Mouse (Mus musculus): ENCODE measurements around the gene Tnfrsf13c. TPM values are rescaled to one million over a fixed set of nuclear protein-coding genes. Genes with fewer than 3 reads are reported as not detected.

Tnfrsf13c gene
- polyA plus RNA-seq, 1 experiment from 2014 or later, result 0.18 TPM

DNA sequence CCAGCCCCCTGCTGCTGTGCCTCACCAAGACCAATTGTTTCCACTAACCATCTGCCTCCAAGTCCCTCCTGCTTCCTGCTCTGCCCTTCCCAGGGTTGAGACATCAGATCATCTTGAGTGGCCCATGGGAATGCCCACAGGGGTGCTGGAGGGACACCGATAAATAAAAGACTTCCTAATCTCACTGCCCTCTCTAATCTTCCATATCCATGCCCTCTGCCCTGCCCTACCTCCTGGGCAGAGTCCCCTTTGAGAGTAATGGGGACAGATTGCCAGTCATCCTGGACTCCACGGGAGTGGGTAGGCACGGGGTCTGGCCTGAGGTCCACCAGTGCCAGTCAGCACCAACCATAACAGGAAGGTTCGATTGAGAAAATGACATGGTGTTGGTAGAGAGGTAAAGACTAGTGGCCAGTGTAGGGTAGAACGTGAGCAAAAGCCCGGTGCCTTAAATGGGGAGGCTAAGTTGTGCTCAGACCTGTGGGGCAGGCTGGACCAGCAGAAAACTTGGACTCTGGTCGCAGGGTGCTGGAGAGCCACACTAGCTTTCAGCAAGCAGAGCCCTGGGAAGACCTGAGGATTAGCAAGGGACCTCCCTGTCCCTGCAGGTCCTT, 540 bp upstream of the Tnfrsf13c start:
- no peak overlapping the region for H3K27ac ChIP-seq
- H3K4me2 ChIP-seq (replicated peaks), result peak overlapping the region; percentile 69
- no peaks in the 10 kb centered on the region for H3K9me3 ChIP-seq (replicated peaks)
- ATAC-seq (ENCODE audit: low FRiP score), result no peak
- peak overlapping the region; percentile 49; the same call in 1 of the 2 replicates for H3K9ac ChIP-seq
- H3K36me3 ChIP-seq, result no peaks in the 10 kb centered on the region
- peak overlapping the region; percentile 30 for H3K4me3 ChIP-seq
- peaks cover 19% of the 10 kb centered on the region for H3K4me1 ChIP-seq
- H3K27me3 ChIP-seq, result peaks cover 39% of the 10 kb centered on the region
- WGBS, result 31% methylated on average over 7 of the region's 7 CpGs

- H3K9ac ChIP-seq, result no peak overlapping the region
- H3K9me3 ChIP-seq (replicated peaks), result no peaks in the 10 kb centered on the region
- peak overlapping the region; percentile 69; the same call in 1 of the 2 replicates for H3K4me2 ChIP-seq (replicated peaks)
- H3K4me3 ChIP-seq, result no peak overlapping the region
- no peak for ATAC-seq (ENCODE audit: low FRiP score)
- H3K36me3 ChIP-seq, result no peaks in the 10 kb centered on the region
- peaks cover 18% of the 10 kb centered on the region for H3K4me1 ChIP-seq
- 57% methylated on average over 6 of the region's 7 CpGs for WGBS
- no peak overlapping the region for H3K27ac ChIP-seq
- peaks cover 39% of the 10 kb centered on the region for H3K27me3 ChIP-seq
Measured at GRCm38 (mm10) chr15:82223251-82223650, 918 bp downstream of the Tnfrsf13c start.

GRCm38 (mm10) chr15:82221104-82221860, 2.9 kb downstream of the Tnfrsf13c start:
- no peak overlapping the region for H3K4me2 ChIP-seq (replicated peaks)
- H3K4me3 ChIP-seq, result no peak overlapping the region
- H3K9me3 ChIP-seq (replicated peaks), result no peaks in the 10 kb centered on the region
- ATAC-seq (ENCODE audit: low FRiP score), result no peak
- 69% methylated on average over 14 of the region's 14 CpGs for WGBS
- H3K27me3 ChIP-seq, result peaks cover 51% of the 10 kb centered on the region
- H3K4me1 ChIP-seq, result peaks cover 27% of the 10 kb centered on the region
- H3K27ac ChIP-seq, result no peak overlapping the region
- no peak overlapping the region for H3K9ac ChIP-seq
- H3K36me3 ChIP-seq, result no peaks in the 10 kb centered on the region

DNA sequence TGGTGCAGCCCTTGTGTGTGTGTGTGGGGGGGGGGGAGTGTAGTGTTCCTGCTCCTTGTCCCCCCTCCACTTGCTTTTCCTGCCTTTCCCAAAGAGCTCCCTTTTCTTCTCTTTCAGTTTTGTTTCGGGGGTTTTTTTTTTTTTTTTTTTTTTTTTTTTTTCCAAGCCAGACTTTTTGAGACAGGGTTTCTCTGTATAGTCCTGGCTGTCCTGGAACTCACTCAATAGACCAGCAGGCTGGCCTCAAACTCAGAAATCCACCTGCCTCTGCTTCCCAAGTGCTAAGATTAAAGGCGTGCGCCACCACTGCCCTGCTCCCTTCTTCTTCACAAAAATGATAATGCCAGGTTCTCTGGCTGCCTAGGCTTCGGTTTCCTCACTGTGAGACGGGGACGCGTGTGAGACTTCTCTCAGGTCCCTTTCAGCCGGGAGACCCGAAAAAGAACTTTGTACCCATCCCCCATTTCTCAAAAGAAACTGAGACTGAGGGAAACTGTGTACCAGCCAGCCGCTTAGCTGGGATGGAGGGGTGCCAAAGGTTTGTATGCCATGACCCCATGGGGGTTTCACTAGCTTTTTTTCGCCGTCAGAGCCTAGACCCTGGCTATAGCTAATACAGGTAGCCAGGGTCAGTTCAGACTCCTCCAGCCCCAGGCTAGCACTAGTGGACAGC, 4.0 kb downstream of the Tnfrsf13c start:
- no peaks in the 10 kb centered on the region for H3K36me3 ChIP-seq
- no peak for ATAC-seq (ENCODE audit: low FRiP score)
- 68% methylated on average over 11 of the region's 12 CpGs for WGBS
- no peak overlapping the region for H3K4me3 ChIP-seq
- H3K9ac ChIP-seq, result no peak overlapping the region
- no peaks in the 10 kb centered on the region for H3K9me3 ChIP-seq (replicated peaks)
- peaks cover 33% of the 10 kb centered on the region for H3K4me1 ChIP-seq
- no peak overlapping the region for H3K27ac ChIP-seq
- H3K27me3 ChIP-seq, result peaks cover 53% of the 10 kb centered on the region
- no peak overlapping the region for H3K4me2 ChIP-seq (replicated peaks)

DNA sequence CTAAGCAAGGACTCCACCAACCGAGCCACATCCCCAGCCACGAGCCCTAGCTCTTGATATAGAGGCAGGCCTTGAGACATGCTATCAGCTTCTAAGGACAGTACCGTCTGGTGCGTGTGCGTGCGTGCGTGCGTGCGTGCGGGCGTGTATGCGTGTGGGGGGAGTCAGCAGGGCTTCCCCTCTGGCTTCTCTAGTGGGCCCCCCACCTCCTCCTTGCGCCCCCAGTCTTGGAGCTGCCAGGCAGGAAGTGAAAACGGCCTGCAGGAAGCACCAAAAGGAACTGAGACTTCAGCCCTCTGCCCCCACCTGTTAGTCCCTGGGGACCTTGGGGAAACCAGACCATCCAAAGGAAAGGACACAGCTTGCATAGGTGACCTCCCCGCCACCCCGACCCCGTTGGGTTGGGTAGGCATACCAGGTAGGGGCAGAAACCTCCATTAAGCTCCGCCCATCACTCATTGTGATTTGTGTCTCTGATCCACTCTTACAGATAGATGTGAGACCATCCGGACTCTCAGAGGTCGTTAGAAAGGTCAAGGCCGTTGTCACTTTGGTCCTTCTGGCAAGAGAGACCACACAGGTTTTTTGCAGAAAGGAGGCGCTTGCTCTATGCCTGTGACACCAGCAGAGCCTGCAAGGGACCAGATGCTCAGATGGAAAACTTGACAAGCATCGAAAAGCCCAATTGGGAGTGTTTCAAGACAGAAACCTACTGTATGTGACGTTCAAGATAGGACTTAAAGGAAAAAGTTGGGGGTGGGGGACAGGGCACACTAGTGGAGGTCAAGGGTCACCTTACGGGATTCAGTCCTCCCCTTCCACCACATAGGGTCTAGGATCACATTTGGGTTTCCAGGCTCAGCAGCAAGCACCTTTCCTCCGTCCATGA, 5.1 kb downstream of the Tnfrsf13c start:
- H3K27ac ChIP-seq, result no peak overlapping the region
- 78% methylated on average over 26 of the region's 26 CpGs for WGBS
- no peak overlapping the region for H3K9ac ChIP-seq
- H3K4me2 ChIP-seq (replicated peaks), result no peak overlapping the region
- H3K27me3 ChIP-seq, result peaks cover 52% of the 10 kb centered on the region
- H3K4me3 ChIP-seq, result no peak overlapping the region
- H3K4me1 ChIP-seq, result peaks cover 26% of the 10 kb centered on the region
- H3K36me3 ChIP-seq, result no peaks in the 10 kb centered on the region
- no peak for ATAC-seq (ENCODE audit: low FRiP score)
- H3K9me3 ChIP-seq (replicated peaks), result no peaks in the 10 kb centered on the region

GRCm38 (mm10) chr15:82217980-82218379, 6.2 kb downstream of the Tnfrsf13c start:
- Histone ChIP-seq H3K36me3 (no peaks in the 10 kb centered on the region), H3K9ac (no peak overlapping the region), H3K4me3 (no peak overlapping the region), H3K4me1 (peaks cover 21% of the 10 kb centered on the region), H3K27ac (no peak overlapping the region), H3K9me3 (replicated peaks) (no peaks in the 10 kb centered on the region), H3K27me3 (peaks cover 53% of the 10 kb centered on the region), H3K4me2 (replicated peaks) (no peak overlapping the region)
- WGBS, result 21% methylated on average over 9 of the region's 9 CpGs
- no peak for ATAC-seq (ENCODE audit: low FRiP score)

DNA sequence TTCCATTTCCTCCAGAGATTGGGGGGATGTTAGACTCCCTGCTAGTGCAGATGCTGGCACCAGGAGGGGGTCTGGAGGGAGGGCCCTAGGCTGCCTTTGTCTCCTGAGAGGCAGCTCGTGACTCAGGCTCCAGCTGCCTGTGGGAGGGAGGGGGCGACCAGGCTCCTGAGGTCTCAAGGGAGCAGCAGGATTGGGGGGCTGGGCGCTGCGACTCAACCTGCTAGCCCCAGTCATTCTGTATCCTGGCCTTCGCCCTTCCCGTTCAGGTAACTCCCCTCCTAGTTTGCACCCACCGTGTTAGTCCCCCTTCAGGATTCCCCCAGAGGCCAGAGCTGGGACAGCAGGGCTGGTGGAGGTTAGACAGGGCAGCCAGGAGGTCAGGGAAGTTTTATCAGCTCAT, 7.1 kb downstream of the Tnfrsf13c start:
- peaks cover 54% of the 10 kb centered on the region for H3K27me3 ChIP-seq
- no peak overlapping the region for H3K9ac ChIP-seq
- no peak for ATAC-seq (ENCODE audit: low FRiP score)
- no peaks in the 10 kb centered on the region for H3K36me3 ChIP-seq
- H3K9me3 ChIP-seq (replicated peaks), result no peaks in the 10 kb centered on the region
- no peak overlapping the region for H3K4me2 ChIP-seq (replicated peaks)
- no peak overlapping the region for H3K4me3 ChIP-seq
- peaks cover 30% of the 10 kb centered on the region for H3K4me1 ChIP-seq
- WGBS, result 6% methylated on average over 7 of the region's 7 CpGs
- H3K27ac ChIP-seq, result no peak overlapping the region

GRCm38 (mm10) chr15:82216142-82216827, 7.9 kb downstream of the Tnfrsf13c start:
- no peak overlapping the region for H3K9ac ChIP-seq
- H3K36me3 ChIP-seq, result no peaks in the 10 kb centered on the region
- no peak overlapping the region for H3K4me3 ChIP-seq
- ATAC-seq (ENCODE audit: low FRiP score), result no peak
- no peak overlapping the region for H3K4me2 ChIP-seq (replicated peaks)
- peaks cover 62% of the 10 kb centered on the region for H3K27me3 ChIP-seq
- no peaks in the 10 kb centered on the region for H3K9me3 ChIP-seq (replicated peaks)
- H3K27ac ChIP-seq, result no peak overlapping the region
- peaks cover 38% of the 10 kb centered on the region for H3K4me1 ChIP-seq
- WGBS, result 47% methylated on average over 20 of the region's 20 CpGs

DNA sequence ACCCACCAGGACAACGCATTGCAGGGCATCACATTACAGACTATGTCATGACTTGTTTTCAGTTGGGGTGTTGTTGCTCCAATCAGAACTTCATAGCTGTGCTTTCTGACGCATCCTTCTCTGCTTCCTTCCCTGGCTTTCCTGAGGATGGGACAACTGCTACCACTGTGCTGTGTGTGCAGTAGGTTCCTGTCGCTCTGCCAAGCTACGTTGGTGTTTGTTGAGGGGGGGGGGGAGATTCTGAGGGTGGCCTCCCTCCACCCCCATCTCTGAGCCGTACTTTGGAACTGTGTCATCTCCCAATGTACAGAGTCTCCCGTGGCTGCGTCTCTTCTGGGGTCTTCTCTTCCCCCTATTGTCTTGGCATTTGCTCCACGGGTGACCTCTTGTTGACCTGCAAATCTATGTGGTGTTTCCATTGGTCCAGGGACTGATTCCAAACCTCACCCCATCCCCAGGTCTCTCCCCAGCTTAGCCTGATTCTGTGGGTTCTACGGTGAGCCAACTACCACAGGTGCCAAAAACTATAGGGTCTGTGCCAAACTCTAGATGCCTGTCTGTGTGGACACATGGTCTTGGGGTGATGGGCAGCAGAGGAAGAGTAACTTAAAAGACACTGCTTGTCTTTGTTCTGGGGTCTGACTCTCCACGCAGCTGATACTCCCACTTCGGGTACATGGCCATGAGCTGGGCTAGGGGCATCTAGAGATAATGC, 8.7 kb downstream of the Tnfrsf13c start:
- no peak for ATAC-seq (ENCODE audit: low FRiP score)
- WGBS, result 36% methylated on average over 11 of the region's 11 CpGs
- H3K4me2 ChIP-seq (replicated peaks), result no peak overlapping the region
- no peaks in the 10 kb centered on the region for H3K36me3 ChIP-seq
- H3K27me3 ChIP-seq, result peaks cover 70% of the 10 kb centered on the region
- no peak overlapping the region for H3K27ac ChIP-seq
- peaks cover 39% of the 10 kb centered on the region for H3K4me1 ChIP-seq
- no peak overlapping the region for H3K4me3 ChIP-seq
- no peak overlapping the region for H3K9ac ChIP-seq
- H3K9me3 ChIP-seq (replicated peaks), result no peaks in the 10 kb centered on the region

DNA sequence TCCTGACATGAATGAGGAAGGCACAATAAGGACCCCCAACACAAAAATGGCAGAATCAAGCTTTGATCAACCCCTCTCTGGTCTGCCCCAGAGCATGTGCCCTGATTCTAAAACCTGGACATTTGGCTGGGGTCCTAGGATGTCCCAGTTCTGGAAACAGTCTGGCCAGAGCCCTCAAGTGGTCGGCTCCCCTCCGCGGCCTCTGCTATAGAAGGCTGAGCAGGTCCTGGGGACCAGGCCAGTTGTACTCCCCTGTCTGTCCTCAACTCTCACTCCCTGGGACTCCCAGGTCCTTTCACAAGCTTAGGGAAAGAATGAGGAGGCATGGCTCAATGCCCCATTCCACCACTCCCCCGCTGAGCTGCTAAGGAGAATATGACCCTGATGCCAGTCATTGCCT, 10.9 kb downstream of the Tnfrsf13c start:
- H3K4me1 ChIP-seq, result peaks cover 35% of the 10 kb centered on the region
- no peak overlapping the region for H3K4me2 ChIP-seq (replicated peaks)
- WGBS, result 13% methylated on average over 4 of the region's 4 CpGs
- no peak overlapping the region for H3K4me3 ChIP-seq
- H3K9ac ChIP-seq, result no peak overlapping the region
- H3K9me3 ChIP-seq (replicated peaks), result no peaks in the 10 kb centered on the region
- no peak for ATAC-seq (ENCODE audit: low FRiP score)
- peaks cover 92% of the 10 kb centered on the region for H3K27me3 ChIP-seq
- no peaks in the 10 kb centered on the region for H3K36me3 ChIP-seq
- no peak overlapping the region for H3K27ac ChIP-seq

GRCm38 (mm10) chr15:82212752-82213063, 11.5 kb downstream of the Tnfrsf13c start, which contains the start of gene Shisa8:
Gene Shisa8 (minus strand): TSS chr15:82212815.
- WGBS, result 0% methylated on average over 9 of the region's 34 CpGs
- H3K27ac ChIP-seq, result no peak within 1 kb of the TSS
- no peak for ATAC-seq (ENCODE audit: low FRiP score)
- no peaks in the 10 kb centered on the region for H3K9me3 ChIP-seq (replicated peaks)
- no peaks in the 10 kb centered on the region for H3K36me3 ChIP-seq
- H3K9ac ChIP-seq, result peak within 1 kb of the TSS; percentile 54
- peak within 1 kb of the TSS; percentile 40 for H3K4me3 ChIP-seq
- peak within 1 kb of the TSS; percentile 69 for H3K4me2 ChIP-seq (replicated peaks)
- H3K27me3 ChIP-seq, result peaks cover 94% of the 10 kb centered on the region
- peaks cover 36% of the 10 kb centered on the region for H3K4me1 ChIP-seq

Data from hindbrain, embryonic 12.5 days (tissue).